Mouse (Mus musculus) erythroblast, adult 5-6 weeks (primary cell): Measurements from ENCODE around the gene Shisa8. TPM values are rescaled to one million over a fixed set of nuclear protein-coding genes. Genes with fewer than 3 reads are reported as not detected.
A peak's percentile ranks its signal among the peaks of the same experiment; 100 is the strongest.
"Not testable (repeated sequence)": the region's sequence is repeated elsewhere in the genome, so short reads cannot be mapped to it uniquely, and the experiment has no call there.

Experiments
- ATAC-seq: replicated peaks from 2 replicates; pipeline ENCODE4 v1.8.0; 2016; ENCODE audit warnings: moderate number of reproducible peaks, mild to moderate bottlenecking, moderate TSS enrichment, inconsistent platforms; ENCODE audit not compliant: poor library complexity, low FRiP score, severe bottlenecking
- total RNA-seq, 2 experiments: library from RNA; stranded (forward) in 1 of 2; stranded (reverse) in 1 of 2; fragments of 150-400 nt in 1 of 2; fragments of 200-764, 138-1000 nt in 1 of 2; gene quantifications; 2 replicates each; pipeline versions ENCODE4 v1.2.3 to v1.2.4; 2015 to 2017; ENCODE audit warnings: low replicate concordance in 2 of 2

The Shisa8 gene
- total RNA-seq (2015; ENCODE audit: low replicate concordance) (not detected in 2 replicates), total RNA-seq (2017; ENCODE audit: low replicate concordance) (not detected in 2 replicates)

- no peak for ATAC-seq
Observed at GRCm38 (mm10) chr15:82212752-82213063, at the start of gene Shisa8. Gene Shisa8, minus strand, starts transcription at chr15:82212815.

- peak; percentile 82 for ATAC-seq
Observed at GRCm38 (mm10) chr15:82259510-82259909, 46.9 kb upstream of the Shisa8 start.

GRCm38 (mm10) chr15:82255944-82256383 lies 43.3 kb upstream of the Shisa8 start:
- ATAC-seq: no peak

- ATAC-seq: no peak
Observed at GRCm38 (mm10) chr15:82255248-82255647, 42.6 kb upstream of the Shisa8 start.

GRCm38 (mm10) chr15:82252097-82252496 lies 39.5 kb upstream of the Shisa8 start, which contains the start of gene 1500009C09Rik:
Gene 1500009C09Rik, plus strand, starts transcription at chr15:82252397.
- no peak for ATAC-seq

- peak; percentile 56; the same call in 1 of the 2 replicates for ATAC-seq
Observed at GRCm38 (mm10) chr15:82251579-82251978, 39.0 kb upstream of the Shisa8 start.

- ATAC-seq: no peak
Observed at GRCm38 (mm10) chr15:82247131-82247776, 34.6 kb upstream of the Shisa8 start.

GRCm38 (mm10) chr15:82244805-82245161 lies 32.2 kb upstream of the Shisa8 start:
- ATAC-seq: not testable (repeated sequence)

- peak; percentile 95 for ATAC-seq
Observed at GRCm38 (mm10) chr15:82244115-82244804, 31.6 kb upstream of the Shisa8 start, which contains the start of gene Cenpm. Gene Cenpm, minus strand, starts transcription at chr15:82244748.

GRCm38 (mm10) chr15:82243742-82244114 lies 31.1 kb upstream of the Shisa8 start:
- ATAC-seq: no peak

GRCm38 (mm10) chr15:82243311-82243710 lies 30.7 kb upstream of the Shisa8 start:
- ATAC-seq: 0 out of 2 replicates have a peak, but pooled peaks have one; percentile 5

- ATAC-seq: peak; percentile 83
Observed at GRCm38 (mm10) chr15:82236565-82236964, 23.9 kb upstream of the Shisa8 start.

- no peak for ATAC-seq
Observed at GRCm38 (mm10) chr15:82235661-82236060, 23.0 kb upstream of the Shisa8 start.

GRCm38 (mm10) chr15:82232651-82233050 lies 20.0 kb upstream of the Shisa8 start:
- no peak for ATAC-seq

- no peak for ATAC-seq
Observed at GRCm38 (mm10) chr15:82231591-82232378, 19.2 kb upstream of the Shisa8 start.

GRCm38 (mm10) chr15:82231100-82231499 lies 18.5 kb upstream of the Shisa8 start:
- no peak for ATAC-seq

GRCm38 (mm10) chr15:82230098-82230611 lies 17.5 kb upstream of the Shisa8 start:
- no peak; the same call in 1 of the 2 replicates for ATAC-seq

- peak; percentile 81 for ATAC-seq
Observed at GRCm38 (mm10) chr15:82229542-82230045, 17.0 kb upstream of the Shisa8 start.

- ATAC-seq: no peak
Observed at GRCm38 (mm10) chr15:82225769-82226168, 13.2 kb upstream of the Shisa8 start.
